Mouse (Mus musculus) hindbrain, embryonic 11.5 days (tissue): ENCODE results near the gene Aknad1. TPM values are rescaled to one million over a fixed set of nuclear protein-coding genes. Genes with fewer than 3 reads are reported as not detected.
A peak's percentile ranks its signal among the peaks of the same experiment; 100 is the strongest.

Experiments
- ATAC-seq: fragments of 200-750 bp; cut with Nextera tagmentation; 2 replicates; pipeline ENCODE4 v1.8.0; 2017; ENCODE audit warnings: mild to moderate bottlenecking, moderate TSS enrichment, moderate library complexity; ENCODE audit not compliant: low FRiP score
- DNase-seq: peaks from one replicate; pipeline ENCODE4 v3.0.0-alpha.2; 2015; ENCODE audit warnings: low spot score
- H3K27ac ChIP-seq: fragments of 300-500 bp; sonication (generic); 2 replicates; pipeline ENCODE4 v1.5.1; 2014; ENCODE audit warnings: mild to moderate bottlenecking, low read depth, low read length
- H3K27me3 ChIP-seq: fragments of 300-500 bp; sonication (generic); 2 replicates; pipeline ENCODE4 v1.6.1; 2014; ENCODE audit warnings: mild to moderate bottlenecking, low read length, moderate library complexity, mixed read lengths; ENCODE audit not compliant: control insufficient read depth, insufficient read depth
- H3K36me3 ChIP-seq: fragments of 300-500 bp; sonication (generic); 2 replicates; pipeline ENCODE4 v1.6.1; 2014; ENCODE audit warnings: mild to moderate bottlenecking, low read length, moderate library complexity, mixed read lengths; ENCODE audit not compliant: control insufficient read depth, insufficient read depth
- H3K4me1 ChIP-seq: fragments of 300-500 bp; sonication (generic); replicated peaks from 2 replicates; pipeline ENCODE4 v1.6.1; 2014; ENCODE audit warnings: low read length, mixed read lengths; ENCODE audit not compliant: control insufficient read depth, insufficient read depth
- H3K4me2 ChIP-seq: fragments of 300-500 bp; sonication (generic); replicated peaks from 2 replicates; pipeline ENCODE4 v1.6.1; 2014; ENCODE audit warnings: mild to moderate bottlenecking, low read depth, low read length
- H3K4me3 ChIP-seq: fragments of 300-500 bp; sonication (generic); 2 replicates; pipeline ENCODE4 v1.5.1; 2014; ENCODE audit warnings: low read depth, low read length
- H3K9ac ChIP-seq: fragments of 300-500 bp; sonication (generic); 2 replicates; pipeline ENCODE4 v1.6.1; 2014; ENCODE audit warnings: low read depth, low read length
- H3K9me3 ChIP-seq: fragments of 300-500 bp; sonication (generic); 2 replicates; pipeline ENCODE4 v1.6.1; 2016; ENCODE audit warnings: low read length; ENCODE audit not compliant: control insufficient read depth
- WGBS: fragments of 180-500 bp; shearing (Covaris S2); extraction: QIAGEN DNeasy Blood & Tissue Kit; methylation state at CpG from one replicate; pipeline ENCODE4 v1.1.7; 2014; 5-methylcytosine and 5-hydroxymethylcytosine counted together
- polyA plus RNA-seq: library from polyadenylated mRNA; unstranded; fragments of >200 nt; fragmentation: Nextera tagmentation; extraction: Ambion mirVana; gene quantifications from 2 replicates; pipeline ENCODE4 v1.2.1, GENCODE M21; 2014

Gene Aknad1
- polyA plus RNA-seq, 1 experiment from 2014 or later: not detected

DNA sequence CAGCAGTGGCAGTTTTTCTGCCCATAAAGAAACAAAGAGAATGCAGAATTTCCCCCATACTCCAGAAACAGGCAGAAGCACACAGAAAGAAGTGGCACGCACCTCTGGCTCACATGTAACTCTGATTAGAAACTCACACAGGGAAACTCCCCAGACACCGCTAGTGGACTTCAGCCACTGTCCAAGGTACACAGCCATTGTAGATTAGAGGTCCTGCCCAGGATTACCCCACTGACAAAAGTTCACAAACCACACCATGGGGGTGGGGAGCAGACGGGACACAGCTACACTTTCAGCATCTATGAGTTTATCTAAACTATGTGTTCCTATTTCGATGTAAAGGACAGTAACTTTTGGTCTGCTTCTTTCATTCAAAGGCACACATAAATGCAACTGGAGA, 24.6 kb upstream of the Aknad1 start:
- no peak overlapping the region for H3K4me2 ChIP-seq
- no peaks in the 10 kb centered on the region for H3K9me3 ChIP-seq
- no peaks in the 10 kb centered on the region for H3K36me3 ChIP-seq
- 95% methylated on average over 4 of the region's 4 CpGs for WGBS
- H3K27ac ChIP-seq: no peak overlapping the region
- ATAC-seq (no peak), DNase-seq (no peak)
- no peak overlapping the region for H3K9ac ChIP-seq
- H3K4me3 ChIP-seq: no peak overlapping the region
- H3K27me3 ChIP-seq: no peaks in the 10 kb centered on the region
- no peaks in the 10 kb centered on the region for H3K4me1 ChIP-seq

DNA sequence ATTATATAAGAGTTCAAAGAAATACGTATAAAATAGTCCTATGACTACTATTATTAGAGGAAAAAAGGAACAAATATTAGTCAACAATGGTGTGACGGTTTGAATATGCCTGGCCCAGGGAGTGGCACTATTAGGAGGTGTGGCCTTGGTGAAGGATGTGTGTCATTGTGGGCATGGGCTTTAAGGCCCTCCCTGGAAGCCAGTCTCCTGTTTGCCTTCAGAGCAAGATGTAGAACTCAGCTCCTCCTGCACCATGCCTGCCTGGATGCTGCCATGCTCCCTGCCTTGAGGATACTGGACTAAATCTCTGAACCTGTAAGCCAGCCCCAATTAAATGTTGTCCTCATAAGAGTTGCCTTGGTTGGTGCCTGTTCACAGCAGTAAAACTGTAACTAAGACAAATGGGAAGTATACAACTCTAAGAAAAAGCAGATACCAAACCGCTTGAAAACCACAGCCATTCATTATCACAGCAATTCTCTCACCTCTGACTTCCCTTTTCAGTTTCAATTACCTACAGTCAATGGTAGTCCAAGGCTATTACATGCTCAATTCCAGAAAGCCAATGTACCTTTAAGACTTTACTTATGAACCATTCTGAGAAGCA, 21.5 kb upstream of the Aknad1 start:
- H3K27me3 ChIP-seq: no peaks in the 10 kb centered on the region
- H3K4me1 ChIP-seq: 0 out of 2 replicates have a peak, but pooled peaks cover 5% of the 10 kb centered on the region
- no peak overlapping the region for H3K4me2 ChIP-seq
- H3K9me3 ChIP-seq: no peaks in the 10 kb centered on the region
- no peak overlapping the region for H3K9ac ChIP-seq
- ATAC-seq: no peak
- 87% methylated on average over 3 of the region's 3 CpGs for WGBS
- H3K36me3 ChIP-seq: no peaks in the 10 kb centered on the region
- H3K4me3 ChIP-seq: no peak overlapping the region
- no peak overlapping the region for H3K27ac ChIP-seq
- DNase-seq: no peak

DNA sequence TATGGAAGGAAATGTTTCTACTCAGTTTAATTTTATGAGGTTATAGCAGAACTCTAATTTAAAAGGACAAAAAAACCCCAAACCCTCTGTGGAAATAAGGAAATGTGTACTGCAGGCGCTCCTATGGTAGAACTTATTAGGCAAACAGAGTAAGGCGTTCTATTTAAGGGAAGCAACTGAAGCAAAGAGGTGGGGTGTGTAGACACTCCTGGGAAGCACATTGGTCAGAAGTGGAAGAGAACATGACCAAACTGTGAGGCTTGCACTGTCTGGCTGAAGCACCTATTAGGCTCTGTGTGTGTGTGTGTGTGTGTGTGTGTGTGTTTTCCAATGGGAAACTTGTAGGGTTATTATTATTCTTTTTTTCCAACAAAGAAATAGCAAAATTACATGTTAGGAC, 20.1 kb upstream of the Aknad1 start:
- H3K4me2 ChIP-seq: no peak overlapping the region
- no peak overlapping the region for H3K4me3 ChIP-seq
- H3K36me3 ChIP-seq: no peaks in the 10 kb centered on the region
- H3K4me1 ChIP-seq: 0 out of 2 replicates have a peak, but pooled peaks cover 5% of the 10 kb centered on the region
- H3K27me3 ChIP-seq: no peaks in the 10 kb centered on the region
- no peak overlapping the region for H3K27ac ChIP-seq
- no peak overlapping the region for H3K9ac ChIP-seq
- DNase-seq (no peak), ATAC-seq (no peak)
- WGBS: 91% methylated on average over 2 of the region's 2 CpGs
- H3K9me3 ChIP-seq: no peaks in the 10 kb centered on the region

- Histone ChIP-seq H3K9ac (no peak overlapping the region), H3K4me3 (no peak overlapping the region), H3K27me3 (no peaks in the 10 kb centered on the region), H3K27ac (no peak overlapping the region), H3K36me3 (no peaks in the 10 kb centered on the region), H3K4me1 (0 out of 2 replicates have a peak, but pooled peaks cover 5% of the 10 kb centered on the region), H3K9me3 (no peaks in the 10 kb centered on the region), H3K4me2 (peak overlapping the region; percentile 55)
- DNase-seq (no peak), ATAC-seq (no peak)
- 90% methylated on average over 3 of the region's 3 CpGs for WGBS
These were observed 19.7 kb upstream of the Aknad1 start for GRCm38 (mm10) chr3:108719761-108720160.

GRCm38 (mm10) chr3:108721076-108721991, 18.1 kb upstream of the Aknad1 start:
- under 1% methylated on average over 41 of the region's 44 CpGs for WGBS
- Histone ChIP-seq H3K27ac (peak overlapping the region; percentile 93), H3K4me3 (peak overlapping the region; percentile 69), H3K36me3 (no peaks in the 10 kb centered on the region), H3K27me3 (no peaks in the 10 kb centered on the region), H3K9me3 (no peaks in the 10 kb centered on the region), H3K9ac (peak overlapping the region; percentile 82), H3K4me2 (peak overlapping the region; percentile 55), H3K4me1 (0 out of 2 replicates have a peak, but pooled peaks cover 5% of the 10 kb centered on the region)
- DNase-seq (peak; percentile 79), ATAC-seq (no peak)

DNA sequence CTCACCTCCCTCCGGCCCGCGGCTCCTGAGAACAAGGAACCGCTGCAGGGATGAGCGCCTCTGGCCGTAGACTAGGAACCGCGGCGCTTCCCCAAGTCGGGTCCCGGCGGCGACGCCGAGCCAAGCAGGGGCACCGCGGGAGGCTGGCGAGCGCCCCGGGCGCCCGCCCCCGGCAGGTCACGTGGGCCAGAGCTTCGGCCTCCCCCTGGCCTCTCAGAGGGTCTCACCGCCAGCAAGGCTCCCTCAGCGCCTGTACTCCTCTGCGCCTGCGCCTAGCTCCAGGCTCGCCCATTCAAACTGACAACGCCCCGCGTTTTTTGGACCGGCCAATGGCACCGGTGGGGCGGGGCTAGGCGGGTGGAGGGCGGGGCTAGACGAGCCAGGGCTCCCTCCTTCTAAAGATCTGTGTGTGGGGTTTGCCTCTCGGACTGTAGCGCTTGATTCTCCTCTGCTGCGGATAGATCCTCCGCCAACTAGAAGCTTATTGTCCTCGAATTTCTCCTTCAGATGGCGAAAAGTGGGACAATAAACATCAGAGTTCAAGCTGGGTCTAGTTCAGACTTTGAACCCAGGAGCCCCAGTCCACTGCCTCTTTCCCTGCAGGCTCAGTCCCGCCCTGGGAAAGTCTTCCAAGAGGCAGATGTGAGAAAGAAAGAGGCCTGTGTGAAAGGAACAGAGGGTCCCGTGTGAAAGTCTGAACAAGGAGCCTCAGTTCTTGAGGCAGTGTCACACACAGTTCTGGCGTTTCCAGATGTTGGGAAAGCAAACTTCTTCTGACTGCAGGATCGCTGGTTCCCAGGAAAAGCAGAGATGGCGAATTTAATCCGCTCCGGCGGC, 17.2 kb upstream of the Aknad1 start, which contains the start of gene Gpsm2:
Gene Gpsm2, minus strand, starts transcription at position 274 of the 837 bp plus-strand sequence.
- Histone ChIP-seq H3K4me2 (peak within 1 kb of the TSS; percentile 55), H3K9me3 (no peaks in the 10 kb centered on the region), H3K27me3 (no peaks in the 10 kb centered on the region), H3K4me1 (0 out of 2 replicates have a peak, but pooled peaks cover 5% of the 10 kb centered on the region), H3K36me3 (no peaks in the 10 kb centered on the region), H3K9ac (peak within 1 kb of the TSS; percentile 82), H3K27ac (peak within 1 kb of the TSS; percentile 93), H3K4me3 (peak within 1 kb of the TSS; percentile 69)
- peak; percentile 99 for DNase-seq
- 4% methylated on average over 51 of the region's 53 CpGs for WGBS
- peak; percentile 98 for ATAC-seq

DNA sequence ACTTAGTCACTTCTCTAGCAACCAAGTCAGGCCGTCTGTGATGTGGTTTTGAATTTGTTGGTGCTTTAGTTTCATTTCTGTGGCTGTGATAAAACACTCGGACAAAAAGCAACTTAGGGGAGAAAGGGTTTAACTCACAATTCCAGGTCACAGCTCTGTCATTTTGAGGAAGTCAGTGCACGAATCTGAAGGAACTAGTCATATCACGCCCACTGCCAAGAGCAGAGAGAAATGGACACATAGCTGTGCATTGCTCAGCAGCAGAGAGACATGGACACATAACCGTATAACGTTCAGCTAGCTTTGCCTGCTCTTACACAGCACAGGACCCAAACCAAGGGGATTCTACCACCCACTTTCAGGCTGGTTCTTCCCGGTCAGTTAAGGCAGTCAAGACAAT, 13.0 kb upstream of the Aknad1 start:
- no peak overlapping the region for H3K4me2 ChIP-seq
- H3K9me3 ChIP-seq: no peaks in the 10 kb centered on the region
- no peak for DNase-seq
- H3K4me1 ChIP-seq: no peaks in the 10 kb centered on the region
- no peak overlapping the region for H3K27ac ChIP-seq
- ATAC-seq: no peak
- no peak overlapping the region for H3K9ac ChIP-seq
- H3K4me3 ChIP-seq: no peak overlapping the region
- 91% methylated on average over 7 of the region's 7 CpGs for WGBS
- H3K36me3 ChIP-seq: no peaks in the 10 kb centered on the region
- H3K27me3 ChIP-seq: no peaks in the 10 kb centered on the region

DNA sequence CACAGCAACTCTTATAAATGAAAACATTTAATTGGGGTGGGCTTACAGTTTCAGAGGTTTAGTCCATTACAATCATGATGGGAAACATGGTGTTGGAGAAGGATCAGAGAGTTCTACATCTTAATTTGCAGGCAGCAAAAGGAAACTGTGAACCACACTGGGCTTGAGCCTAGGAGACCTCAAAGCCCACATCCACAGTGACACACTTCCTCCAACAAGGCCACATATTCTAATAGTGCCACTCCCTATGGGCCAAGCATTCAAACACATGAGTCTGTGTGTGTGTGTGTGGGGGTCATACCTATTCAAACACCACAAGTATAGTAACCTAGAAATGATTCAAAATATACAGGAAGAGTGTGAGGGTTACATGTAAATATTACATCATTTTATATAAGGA, 12.1 kb upstream of the Aknad1 start:
- H3K36me3 ChIP-seq: no peaks in the 10 kb centered on the region
- H3K9me3 ChIP-seq: no peaks in the 10 kb centered on the region
- no peak overlapping the region for H3K4me3 ChIP-seq
- no peak for DNase-seq
- no peak for ATAC-seq
- H3K9ac ChIP-seq: no peak overlapping the region
- no peaks in the 10 kb centered on the region for H3K4me1 ChIP-seq
- H3K27me3 ChIP-seq: no peaks in the 10 kb centered on the region
- no peak overlapping the region for H3K4me2 ChIP-seq
- H3K27ac ChIP-seq: no peak overlapping the region
